Comparison of ENCODE assay signal across 9 mouse cellular contexts in genomic region chr7:36699001-36699987, GRCm38 (mm10). TPM values are rescaled to one million over a fixed set of nuclear protein-coding genes. Genes with fewer than 3 reads are reported as not detected.
DNase-seq lines count a peak whose midpoint lies in the region; ATAC-seq lines count a peak whose summit lies in the region.
"Had no signal": no experiment of that assay in that cellular context is flagged by ENCODE, and none has a peak within 500 bp of the region (broad histone marks: within the 10 kb centered on the region; RNA-seq: fewer than 3 reads in every experiment).

No protein-coding gene starts in this region.

- H3K27me3 ChIP-seq in lung, embryonic 15.5 days, result peaks cover 21% of the 10 kb centered on the region
- peaks cover 23% of the 10 kb centered on the region for H3K27me3 ChIP-seq in forebrain, embryonic 13.5 days
- peaks cover 71% of the 10 kb centered on the region for H3K27me3 ChIP-seq in liver, embryonic 13.5 days
- peaks cover 10% of the 10 kb centered on the region for H3K27me3 ChIP-seq in stomach, embryonic 16.5 days (ENCODE audit: control insufficient read depth, insufficient read depth, low read length)

- H3K27ac ChIP-seq in lung, embryonic 15.5 days, result peak overlapping the region; percentile 4; the same call in 1 of the 2 replicates
- no peak overlapping the region for H3K27ac ChIP-seq in forebrain, embryonic 13.5 days
- H3K27ac ChIP-seq in liver, embryonic 13.5 days, result no peak overlapping the region
- peak overlapping the region; percentile 94; the same call in 1 of the 2 replicates for H3K27ac ChIP-seq in stomach, embryonic 16.5 days (ENCODE audit: low read length)
- H3K27ac ChIP-seq: macrophage had no signal

- DNase-seq in lung, adult 18-20 months, result no peak
- no peak for DNase-seq in liver, embryonic 13.5 days
- DNase-seq in thymus, postnatal 0 days (ENCODE audit: low spot score), result no peak
- no peak for DNase-seq in layer of hippocampus, postnatal 25 days (ENCODE audit: extremely low spot score in 1 of 2, low spot score in 1 of 2)
- no peak for DNase-seq in left cerebral cortex, adult 18-20 months (ENCODE audit: low spot score in 2 of 2)

- H3K4me1 ChIP-seq in lung, embryonic 15.5 days, result peaks cover 25% of the 10 kb centered on the region
- peaks cover 49% of the 10 kb centered on the region for H3K4me1 ChIP-seq in forebrain, embryonic 13.5 days
- peaks cover 12% of the 10 kb centered on the region for H3K4me1 ChIP-seq in liver, embryonic 13.5 days (replicated peaks)
- H3K4me1 ChIP-seq in stomach, embryonic 16.5 days (ENCODE audit: control insufficient read depth, insufficient read depth, low read length), result peaks cover 20% of the 10 kb centered on the region

- no peaks in the 10 kb centered on the region for H3K36me3 ChIP-seq in lung, embryonic 15.5 days
- no peaks in the 10 kb centered on the region for H3K36me3 ChIP-seq in forebrain, embryonic 13.5 days (ENCODE audit: poor library complexity, severe bottlenecking)
- H3K36me3 ChIP-seq in liver, embryonic 13.5 days, result no peaks in the 10 kb centered on the region
- H3K36me3 ChIP-seq in stomach, embryonic 16.5 days (ENCODE audit: control insufficient read depth, insufficient read depth, low read length), result no peaks in the 10 kb centered on the region

- WGBS in lung, embryonic 15.5 days, result 11% methylated on average over 18 of the region's 18 CpGs
- WGBS in forebrain, embryonic 13.5 days, result 9% methylated on average over 18 of the region's 18 CpGs
- 14% methylated on average over 18 of the region's 18 CpGs for WGBS in liver, embryonic 13.5 days (ENCODE audit: insufficient replicate concordance)
- whole genome bisulfite sequencing in stomach, embryonic 16.5 days, result 14% methylated on average over 18 of the region's 18 CpGs

- H3K9ac ChIP-seq in lung, embryonic 15.5 days, result peak overlapping the region; percentile 79; the same call in 1 of the 2 replicates
- H3K9ac ChIP-seq in forebrain, embryonic 13.5 days, result peak overlapping the region; percentile 76
- H3K9ac ChIP-seq in liver, embryonic 13.5 days, result no peak overlapping the region
- peak overlapping the region; percentile 88 for H3K9ac ChIP-seq in stomach, embryonic 16.5 days (ENCODE audit: low read length)

- H3K4me3 ChIP-seq in lung, embryonic 15.5 days, result peak overlapping the region; percentile 81
- peak overlapping the region; percentile 81 for H3K4me3 ChIP-seq in forebrain, embryonic 13.5 days
- H3K4me3 ChIP-seq in liver, embryonic 13.5 days (replicated peaks), result peak overlapping the region; percentile 60
- peak overlapping the region; percentile 79 for H3K4me3 ChIP-seq in stomach, embryonic 16.5 days (replicated peaks; ENCODE audit: low read length)

- H3K9me3 ChIP-seq in lung, embryonic 15.5 days, result no peaks in the 10 kb centered on the region
- H3K9me3 ChIP-seq in forebrain, embryonic 13.5 days (replicated peaks), result no peaks in the 10 kb centered on the region
- H3K9me3 ChIP-seq in liver, embryonic 13.5 days (replicated peaks), result no peaks in the 10 kb centered on the region
- no peaks in the 10 kb centered on the region for H3K9me3 ChIP-seq in stomach, embryonic 16.5 days (replicated peaks; ENCODE audit: control insufficient read depth, low read length)

- ATAC-seq in lung, embryonic 15.5 days (ENCODE audit: borderline replicate concordance, extremely low read depth, low FRiP score, low TSS enrichment), result no peak
- no peak for ATAC-seq in forebrain, embryonic 13.5 days
- no peak for ATAC-seq in liver, embryonic 13.5 days (ENCODE audit: low read depth)
- ATAC-seq in stomach, embryonic 16.5 days (ENCODE audit: insufficient read depth, low FRiP score), result no peak

- peak overlapping the region; percentile 95 for H3K4me2 ChIP-seq in lung, embryonic 15.5 days
- peak overlapping the region; percentile 96 for H3K4me2 ChIP-seq in forebrain, embryonic 13.5 days
- peak overlapping the region; percentile 71 for H3K4me2 ChIP-seq in liver, embryonic 13.5 days
- H3K4me2 ChIP-seq in stomach, embryonic 16.5 days (ENCODE audit: low read depth, low read length), result peak overlapping the region; percentile 71

RNA-seq across cellular contexts. Expression of gene Tshz3, which starts 1.4 kb away (rescaled TPM):
- polyA plus RNA-seq in lung, embryonic 15.5 days (2015; fragmentation: Nextera tagmentation; extraction: Ambion mirVana), result 10.0 and 10.9 TPM in 2 replicates
- 11.3 TPM in 2 replicates for polyA plus RNA-seq in forebrain, embryonic 13.5 days (2015; fragmentation: Nextera tagmentation; extraction: Ambion mirVana)
- polyA plus RNA-seq in liver, embryonic 13.5 days (2015; fragmentation: Nextera tagmentation; extraction: Ambion mirVana), result 0.73 and 0.97 TPM in 2 replicates
- 11.8 and 15.0 TPM in 2 replicates for polyA plus RNA-seq in stomach, embryonic 16.5 days (2015; fragmentation: Nextera tagmentation; extraction: Ambion mirVana)
- 0.64 and 0.99 TPM in 2 replicates for polyA plus RNA-seq in thymus, postnatal 0 days (2015; fragmentation: Nextera tagmentation; extraction: Ambion mirVana)
- 10 to 100 TPM; 10.1 to 14.3 TPM for total RNA-seq in layer of hippocampus, postnatal 25 days (2021)
- total RNA-seq in left cerebral cortex, adult 18-20 months (2021), result 10 to 100 TPM; 42.9 to 45.6 TPM
- polyA plus RNA-seq: macrophage had no signal

Comparison
In these comparisons a context has a peak if more than half of its experiments do, and no peak if none do; other contexts are left out.
1. H3K27ac ChIP-seq: peak in lung, embryonic 15.5 days (single experiment) and stomach, embryonic 16.5 days (single experiment); none in forebrain, embryonic 13.5 days (single experiment) and liver, embryonic 13.5 days (single experiment).
2. Peak in every context shown above with its lines, with median percentiles within 50 percentile points of each other: H3K4me2 ChIP-seq and H3K4me3 ChIP-seq.